In genomic region chr1:20898391-20898790, GRCm38 (mm10) we compare ENCODE assay signal across 15 mouse cellular contexts.
"Had no signal": no experiment of that assay in that cellular context is flagged by ENCODE, and none has a peak within 500 bp of the region (broad histone marks: within the 10 kb centered on the region; RNA-seq: fewer than 3 reads in every experiment).

No protein-coding gene starts in this region.

- H3K4me3 ChIP-seq: left cerebral cortex, adult 2 months; limb, embryonic 15.5 days; liver, embryonic 12.5 days; midbrain, embryonic 12.5 days; myocyte; neural tube, embryonic 12.5 days had no signal

- H3K9me3 ChIP-seq: limb, embryonic 15.5 days; liver, embryonic 12.5 days; midbrain, embryonic 12.5 days; neural tube, embryonic 12.5 days had no signal

- ATAC-seq: inflammation-experienced regulatory T-cells, adult 6 months; intestine, postnatal 0 days; liver, embryonic 12.5 days had no signal

- H3K27ac ChIP-seq: left cerebral cortex, adult 2 months; limb, embryonic 15.5 days; liver, embryonic 12.5 days; midbrain, embryonic 12.5 days; neural tube, embryonic 12.5 days had no signal

- H3K27me3 ChIP-seq: limb, embryonic 15.5 days; liver, embryonic 12.5 days; midbrain, embryonic 12.5 days; neural tube, embryonic 12.5 days had no signal

- H3K4me2 ChIP-seq: limb, embryonic 15.5 days; liver, embryonic 12.5 days; lung, embryonic 14.5 days; midbrain, embryonic 12.5 days; neural tube, embryonic 12.5 days had no signal

- H3K9ac ChIP-seq: limb, embryonic 15.5 days; liver, embryonic 12.5 days; lung, embryonic 14.5 days; midbrain, embryonic 12.5 days; neural tube, embryonic 12.5 days had no signal

- H3K4me1 ChIP-seq: limb, embryonic 15.5 days; liver, embryonic 12.5 days had no signal

- DNase-seq: kidney, adult 9 months; kidney, postnatal 4 days; lung, embryonic 14.5 days; lung, postnatal 10 days; lung, postnatal 4 days; right cerebral cortex, postnatal 14 days; thymus, postnatal 36 days had no signal

- H3K36me3 ChIP-seq: limb, embryonic 15.5 days; liver, embryonic 12.5 days; midbrain, embryonic 12.5 days; neural tube, embryonic 12.5 days had no signal
